Mouse (Mus musculus) liver, embryonic 14 days (tissue): Measurements from ENCODE around the gene Tsn. TPM values are rescaled to one million over a fixed set of nuclear protein-coding genes. Genes with fewer than 3 reads are reported as not detected.

ENCODE experiments used
- polyA plus RNA-seq: library from polyadenylated mRNA; depleted of rRNA; stranded (reverse); fragments of >200 nt; gene quantifications from 2 replicates; pipeline ENCODE4 v1.2.3, GENCODE M21; 2012; rRNA removed

The Tsn gene
- polyA plus RNA-seq: 35.2 and 43.3 TPM in 2 replicates

DNA sequence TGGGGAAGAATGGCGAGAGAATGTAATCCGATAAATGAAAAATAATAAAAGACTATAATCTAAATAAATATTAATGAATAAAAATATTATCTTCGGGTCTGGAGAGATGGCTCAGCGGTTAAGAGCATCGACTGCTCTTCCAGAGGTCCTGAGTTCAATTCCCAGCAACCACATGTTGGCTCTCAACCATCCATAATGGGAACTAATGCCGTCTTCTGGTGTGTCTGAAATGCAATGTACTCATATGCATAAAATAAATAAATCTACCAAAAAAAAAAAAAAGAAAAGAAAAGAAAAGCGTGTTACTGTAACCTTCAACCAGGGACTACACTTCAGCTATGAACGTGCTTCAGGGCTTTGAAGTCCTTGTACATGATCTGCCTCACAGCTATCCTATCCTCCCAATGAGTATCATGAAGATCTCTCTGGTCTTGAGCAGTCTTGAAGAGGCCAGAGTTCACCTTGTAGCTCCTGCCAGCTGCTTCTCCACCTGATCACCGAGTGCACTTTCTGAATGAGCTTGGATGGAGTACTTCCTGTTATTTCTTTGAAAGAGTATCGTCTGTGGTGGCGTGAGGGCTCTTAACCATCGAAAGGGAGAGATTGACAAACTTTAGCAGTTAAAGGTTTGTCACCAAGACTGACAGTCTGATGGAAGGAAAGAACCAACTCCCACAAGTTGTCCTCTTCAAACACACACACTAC is at the start of gene Tsn:
Gene Tsn (minus strand): TSS at position 118 of the 705 bp plus-strand sequence.

DNA sequence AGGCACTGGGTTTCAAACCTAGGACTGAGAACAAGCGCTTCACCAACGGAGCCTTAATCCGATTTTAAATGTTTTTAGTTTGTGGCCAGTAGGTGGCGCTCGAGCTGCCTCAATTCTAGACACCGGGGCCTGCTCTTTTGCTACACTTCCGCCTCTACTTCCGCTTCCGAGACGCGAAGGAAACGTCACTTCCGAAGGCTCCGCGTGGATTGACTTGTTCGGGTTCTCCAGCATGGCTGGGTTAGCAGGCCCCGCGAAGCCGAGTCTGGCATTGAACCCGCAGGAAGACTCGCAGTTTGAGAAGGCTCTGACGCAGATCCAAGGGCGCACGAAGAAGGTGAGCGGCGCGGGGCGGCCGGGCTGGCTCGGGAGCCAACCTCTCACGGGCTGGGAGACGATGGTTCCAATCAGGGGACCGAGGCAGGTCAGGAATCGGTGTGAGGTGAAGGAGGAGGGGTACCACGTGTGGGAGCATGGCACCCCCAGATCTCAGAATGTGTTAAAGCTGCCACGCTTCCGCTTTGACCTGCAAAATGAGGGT is 10.2 kb upstream of the Tsn start, which contains the start of gene Nifk:
Gene Nifk (plus strand): TSS at position 179 of the 541 bp plus-strand sequence.

Other genes with a start within 250 kb of the Tsn start
- not detected in 2 replicates for gene Gm29106, start 135.2 kb downstream of the Tsn start, polyA plus RNA-seq
- 25.2 and 28.0 TPM in 2 replicates for gene Nifk, start 10.1 kb upstream of the Tsn start, polyA plus RNA-seq
- 6.2 and 6.5 TPM in 2 replicates for gene Clasp1, start 77.3 kb upstream of the Tsn start, polyA plus RNA-seq